Mouse (Mus musculus) MEL (cell line): ENCODE results near the gene Gm9945. TPM values are rescaled to one million over a fixed set of nuclear protein-coding genes. Genes with fewer than 3 reads are reported as not detected.

ENCODE experiments used
- DNase-seq: peaks from one replicate; pipeline ENCODE4 v3.0.0; 2011; ENCODE audit warnings: low read depth, low spot score
- H3K27ac ChIP-seq: 2 replicates; pipeline ENCODE4 v1.5.1; 2012; ENCODE audit warnings: low read depth, mild to moderate bottlenecking, control low read depth, low read length, moderate library complexity; ENCODE audit not compliant: control insufficient read depth
- H3K27me3 ChIP-seq, 2 experiments: fragments of 150-350 bp in 1 of 2; sonication (generic) in 1 of 2; 2 replicates each; pipeline ENCODE4 v1.6.1; 2012; ENCODE audit warnings: low read length in 2 of 2, mild to moderate bottlenecking in 2 of 2, improper control_type of control experiment in 1 of 2, moderate library complexity in 1 of 2; ENCODE audit not compliant: insufficient read depth in 2 of 2, control insufficient read depth in 1 of 2
- H3K36me3 ChIP-seq, 2 experiments: 2 replicates each; pipeline ENCODE4 v1.6.1; 2012 to 2014; ENCODE audit warnings: low read length in 2 of 2, improper control_type of control experiment in 1 of 2, inconsistent platforms in 1 of 2, mild to moderate bottlenecking in 1 of 2; ENCODE audit not compliant: insufficient read depth in 2 of 2, control insufficient read depth in 1 of 2
- H3K4me1 ChIP-seq, 2 experiments: fragments of 150-350 bp in 1 of 2; sonication (generic) in 1 of 2; 2 replicates each; pipeline ENCODE4 v1.6.1; 2012; ENCODE audit warnings: low read length in 2 of 2, improper control_type of control experiment in 1 of 2, mild to moderate bottlenecking in 1 of 2; ENCODE audit not compliant: insufficient read depth in 2 of 2, control insufficient read depth in 1 of 2
- H3K4me3 ChIP-seq, 2 experiments: fragments of 150-350 bp in 1 of 2; sonication (generic) in 1 of 2; 2 replicates each; pipeline ENCODE4 v1.5.1; 2012; ENCODE audit warnings: low read depth in 2 of 2, low read length in 2 of 2, mild to moderate bottlenecking in 2 of 2, moderate library complexity in 2 of 2, control low read depth in 1 of 2, improper control_type of control experiment in 1 of 2; ENCODE audit not compliant: control insufficient read depth in 1 of 2, insufficient read depth in 1 of 2
- H3K79me2 ChIP-seq: 2 replicates; pipeline ENCODE4 v1.6.1; 2012; ENCODE audit warnings: mild to moderate bottlenecking, low read length, moderate library complexity; ENCODE audit not compliant: control insufficient read depth, poor library complexity, insufficient read depth
- H3K9ac ChIP-seq: 2 replicates; pipeline ENCODE4 v1.6.1; 2012; ENCODE audit warnings: low read depth, mild to moderate bottlenecking, control low read depth, low read length, moderate library complexity; ENCODE audit not compliant: control insufficient read depth, poor library complexity, severe bottlenecking
- H3K9me3 ChIP-seq: fragments of 150-350 bp; sonication (generic); replicated peaks from 2 replicates; pipeline ENCODE4 v1.6.1; 2012; ENCODE audit warnings: mild to moderate bottlenecking, low read length, improper control_type of control experiment, moderate library complexity; ENCODE audit not compliant: insufficient read depth
- CHD1 ChIP-seq: IDR thresholded peaks from 2 replicates; pipeline ENCODE4 v1.6.1; 2012; ENCODE audit warnings: low read depth, mild to moderate bottlenecking, inconsistent platforms, low read length, improper control_type of control experiment
- CHD2 ChIP-seq: IDR thresholded peaks from 2 replicates; pipeline ENCODE4 v1.6.1; 2011; ENCODE audit warnings: low read length, improper control_type of control experiment
- CTCF ChIP-seq, 3 experiments: IDR thresholded peaks in 2 of 3; conservative IDR thresholded peaks in 1 of 3; 2 replicates each; pipeline ENCODE4 v1.5.1; 2011 to 2012; ENCODE audit warnings: low read length in 3 of 3, low read depth in 2 of 3, mild to moderate bottlenecking in 2 of 3, improper control_type of control experiment in 1 of 3, inconsistent platforms in 1 of 3, mixed read lengths in 1 of 3, moderate library complexity in 1 of 3; ENCODE audit not compliant: control insufficient read depth in 1 of 3, insufficient read depth in 1 of 3, poor library complexity in 1 of 3, severe bottlenecking in 1 of 3
- E2F4 ChIP-seq: IDR thresholded peaks from 2 replicates; pipeline ENCODE4 v1.6.1; 2011; ENCODE audit warnings: low read depth, low read length, improper control_type of control experiment, borderline replicate concordance
- ELF1 ChIP-seq: IDR thresholded peaks from 2 replicates; pipeline ENCODE4 v1.6.1; 2014; ENCODE audit warnings: low read depth, mild to moderate bottlenecking, inconsistent platforms, low read length, improper control_type of control experiment, moderate library complexity
- EP300 ChIP-seq, 2 experiments: IDR thresholded peaks; 2 replicates each; pipeline ENCODE4 v1.6.1; 2011; ENCODE audit warnings: improper control_type of control experiment in 2 of 2, low read length in 2 of 2, low read depth in 1 of 2, mild to moderate bottlenecking in 1 of 2
- ETS1 ChIP-seq: IDR thresholded peaks from 2 replicates; pipeline ENCODE4 v1.6.1; 2012; ENCODE audit warnings: low read depth, mild to moderate bottlenecking, inconsistent platforms, low read length, improper control_type of control experiment, moderate library complexity
- HCFC1 ChIP-seq: IDR thresholded peaks from 2 replicates; pipeline ENCODE4 v1.6.1; 2012; ENCODE audit warnings: low read depth, mild to moderate bottlenecking, inconsistent platforms, low read length, improper control_type of control experiment, moderate library complexity
- MAX ChIP-seq: IDR thresholded peaks from 2 replicates; pipeline ENCODE4 v1.6.1; 2011; ENCODE audit warnings: low read length, improper control_type of control experiment
- MAZ ChIP-seq: IDR thresholded peaks from 2 replicates; pipeline ENCODE4 v1.6.1; 2012; ENCODE audit warnings: low read depth, mild to moderate bottlenecking, inconsistent platforms, low read length, improper control_type of control experiment
- MXI1 ChIP-seq: IDR thresholded peaks from 2 replicates; pipeline ENCODE4 v1.6.1; 2011; ENCODE audit warnings: mild to moderate bottlenecking, low read depth, low read length, improper control_type of control experiment
- NELFE ChIP-seq: IDR thresholded peaks from 2 replicates; pipeline ENCODE4 v1.6.1; 2011; ENCODE audit warnings: low read depth, low read length, improper control_type of control experiment
- POLR2A ChIP-seq, 2 experiments: IDR thresholded peaks; 2 replicates each; pipeline ENCODE4 v1.6.1; 2011 to 2012; ENCODE audit warnings: low read length in 2 of 2, mild to moderate bottlenecking in 2 of 2, control low read depth in 1 of 2, improper control_type of control experiment in 1 of 2, low read depth in 1 of 2, moderate library complexity in 1 of 2; ENCODE audit not compliant: control insufficient read depth in 1 of 2, insufficient read depth in 1 of 2, poor library complexity in 1 of 2
- POLR2AphosphoS2 ChIP-seq: IDR thresholded peaks from 2 replicates; pipeline ENCODE4 v1.6.1; 2011; ENCODE audit warnings: low read length, improper control_type of control experiment
- RCOR1 ChIP-seq: IDR thresholded peaks from 2 replicates; pipeline ENCODE4 v1.6.1; 2012; ENCODE audit warnings: low read depth, mild to moderate bottlenecking, inconsistent platforms, low read length, improper control_type of control experiment
- SIN3A ChIP-seq: IDR thresholded peaks from 2 replicates; pipeline ENCODE4 v1.6.1; 2012; ENCODE audit warnings: low read length, improper control_type of control experiment, inconsistent platforms
- TAL1 ChIP-seq: IDR thresholded peaks from 2 replicates; pipeline ENCODE4 v1.6.1; 2012; ENCODE audit warnings: mild to moderate bottlenecking, inconsistent platforms, low read length, moderate library complexity, mixed read lengths
- TCF12 ChIP-seq: IDR thresholded peaks from 2 replicates; pipeline ENCODE4 v1.6.1; 2014; ENCODE audit warnings: low read depth, mild to moderate bottlenecking, inconsistent platforms, low read length, improper control_type of control experiment, moderate library complexity
- UBTF ChIP-seq: IDR thresholded peaks from 2 replicates; pipeline ENCODE4 v1.6.1; 2012; ENCODE audit warnings: low read depth, mild to moderate bottlenecking, inconsistent platforms, low read length, improper control_type of control experiment, moderate library complexity, borderline replicate concordance; ENCODE audit not compliant: insufficient read depth
- USF1 ChIP-seq: IDR thresholded peaks from 2 replicates; pipeline ENCODE4 v1.6.1; 2014; ENCODE audit warnings: low read depth, mild to moderate bottlenecking, inconsistent platforms, low read length, improper control_type of control experiment, moderate library complexity
- USF2 ChIP-seq, 2 experiments: IDR thresholded peaks; 2 replicates each; pipeline ENCODE4 v1.6.1; 2011 to 2012; ENCODE audit warnings: improper control_type of control experiment in 2 of 2, low read length in 2 of 2, borderline replicate concordance in 1 of 2, inconsistent platforms in 1 of 2, low read depth in 1 of 2, mild to moderate bottlenecking in 1 of 2; ENCODE audit not compliant: insufficient read depth in 1 of 2
- ZKSCAN1 ChIP-seq: IDR thresholded peaks from 2 replicates; pipeline ENCODE4 v1.6.1; 2012; ENCODE audit warnings: low read depth, mild to moderate bottlenecking, inconsistent platforms, low read length, improper control_type of control experiment, moderate library complexity
- ZMIZ1 ChIP-seq: IDR thresholded peaks from 2 replicates; pipeline ENCODE4 v1.6.1; 2012; ENCODE audit warnings: low read depth, mild to moderate bottlenecking, inconsistent platforms, low read length, improper control_type of control experiment, moderate library complexity
- polyA plus RNA-seq, 2 experiments: library from polyadenylated mRNA; stranded (reverse) in 1 of 2; unstranded in 1 of 2; fragments of >175 nt in 1 of 2; fragments of >200 nt in 1 of 2; gene quantifications; 2 replicates each; pipeline versions ENCODE4 v1.2.1 to v1.2.4; 2012; ENCODE audit warnings: low replicate concordance in 2 of 2, low read depth in 1 of 2; ENCODE audit not compliant: insufficient read length in 2 of 2, insufficient read depth in 1 of 2, missing spikeins in 1 of 2
- total RNA-seq: library from RNA; depleted of rRNA; stranded (reverse); fragments of 300-350 nt; gene quantifications from 2 replicates; pipeline ENCODE4 v1.2.3, GENCODE M21; 2012

Gene Gm9945
- total and polyA plus RNA-seq, 3 experiments, result not detected

DNA sequence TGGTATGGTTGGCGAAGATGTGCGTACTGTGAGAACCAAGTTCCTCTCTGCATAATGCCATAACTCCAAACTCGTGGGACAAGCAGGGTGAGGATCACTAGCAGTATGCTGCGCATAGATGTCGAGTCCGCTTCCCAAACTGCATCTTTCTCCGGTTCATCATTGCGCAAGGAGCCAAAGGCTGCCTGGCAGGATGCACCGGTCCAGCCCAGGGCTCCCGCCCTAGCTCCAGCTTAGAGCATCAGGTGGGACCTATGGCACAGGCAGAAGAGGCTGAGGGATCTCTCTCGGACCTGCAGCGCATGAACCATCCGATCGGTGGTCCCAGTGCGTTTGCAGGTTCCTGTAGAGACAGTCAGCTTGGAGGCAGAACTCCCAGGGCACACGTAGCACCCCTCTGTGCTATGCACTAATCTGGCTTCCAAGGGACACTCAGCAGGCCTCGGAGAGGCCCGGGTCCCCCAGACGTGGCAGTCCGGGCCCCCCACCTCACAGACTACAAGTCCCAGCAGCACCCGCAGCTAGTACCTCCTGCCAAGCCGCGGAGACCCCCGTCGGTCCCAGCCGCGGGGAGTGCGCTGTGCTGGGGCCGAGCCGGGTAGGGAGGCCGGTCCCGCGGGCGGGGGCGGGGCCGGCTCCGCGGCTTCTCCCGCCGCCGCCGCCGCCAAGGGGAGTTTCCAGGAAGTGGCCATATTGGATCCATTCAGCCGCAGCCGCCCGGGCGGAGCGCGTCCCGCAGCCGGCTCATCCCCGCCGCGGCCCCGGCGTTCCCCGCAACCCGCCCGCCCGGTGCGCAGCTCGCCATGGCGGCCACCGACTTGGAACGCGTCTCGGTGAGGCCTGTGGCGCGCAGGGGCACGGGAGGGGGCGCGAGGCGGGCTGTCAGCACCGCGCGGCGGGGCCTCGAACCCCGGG lies 39.5 kb downstream of the Gm9945 start, which contains the start of gene Sept8:
Gene Sept8 (plus strand): TSS at position 51 of the 915 bp plus-strand sequence.
- H3K4me3 ChIP-seq, result peak within 1 kb of the TSS; percentile 70 to 75
- TF ChIP-seq CHD2 (no peak), POLR2AphosphoS2 (0 out of 2 replicates have a peak, but pooled peaks have one; percentile 5), ZKSCAN1 (no peak), USF2 (IDR thresholded peaks at IDR 0.05; ENCODE audit: borderline replicate concordance in 1 of 2, insufficient read depth in 1 of 2, low read depth in 1 of 2, low read length in 2 of 2) (no peak), ETS1 (peak; percentile 16; the same call in 1 of the 2 replicates), SIN3A (0 out of 2 replicates have a peak, but pooled peaks have one; percentile 71), UBTF (peak; percentile 82; the same call in 1 of the 2 replicates), E2F4 (peak; percentile 65; the same call in 1 of the 2 replicates), POLR2A (IDR thresholded peaks at IDR 0.05; ENCODE audit: control insufficient read depth in 1 of 2, insufficient read depth in 1 of 2, low read depth in 1 of 2, low read length in 2 of 2, poor library complexity in 1 of 2) (peak; percentile 10 to 64; a peak in 2 of 4 replicates), CTCF (IDR thresholded peaks at IDR 0.05 in 2 of 3, conservative IDR thresholded peaks at IDR 0.05 in 1 of 3; ENCODE audit: control insufficient read depth in 1 of 3, insufficient read depth in 1 of 3, low read depth in 2 of 3, low read length in 3 of 3, poor library complexity in 1 of 3, severe bottlenecking in 1 of 3) (no peak), MAZ (peak; percentile 56), HCFC1 (peak; percentile 85), RCOR1 (0 out of 2 replicates have a peak, but pooled peaks have one; percentile 35), ELF1 (peak; percentile 79), USF1 (0 out of 2 replicates have a peak, but pooled peaks have one; percentile 11), EP300 (IDR thresholded peaks at IDR 0.05; ENCODE audit: low read depth in 1 of 2, low read length in 2 of 2) (peak in 1 of 2 experiments; percentile 38; a peak in 1 of 4 replicates), MAX (no peak; the same call in 1 of the 2 replicates), MXI1 (peak; percentile 61), TCF12 (peak; percentile 18), TAL1 (no peak), CHD1 (peak; percentile 91), NELFE (peak; percentile 69; the same call in 1 of the 2 replicates), ZMIZ1 (peak; percentile 79)
- TF ChIP-seq, all 39 proteins: peak for 17
- peak; percentile 81 for DNase-seq
- Histone ChIP-seq H3K9me3 (no peaks in the 10 kb centered on the region), H3K27ac (peak within 1 kb of the TSS; percentile 98), H3K27me3 (no peaks in the 10 kb centered on the region), H3K4me1 (peaks cover 27 to 45% of the 10 kb centered on the region in 2 experiments), H3K36me3 (peaks cover 6 to 47% of the 10 kb centered on the region in 2 experiments), H3K79me2 (peaks cover 50% of the 10 kb centered on the region), H3K9ac (peak within 1 kb of the TSS; percentile 95)
